Mouse (Mus musculus) kidney, embryonic 14.5 days (tissue): ENCODE measurements at regions not wholly inside any gene's neighbourhood (a gene's known extent, or its start where the extent isn't known, plus 50 kb on each side); places are given as distances from the start of the nearest gene placed in this dataset.

Source experiments
- ATAC-seq: fragments of 200-750 bp; cut with Nextera tagmentation; 2 replicates; pipeline ENCODE4 v1.8.0; 2017; ENCODE audit warnings: moderate number of reproducible peaks, mild to moderate bottlenecking, moderate TSS enrichment, moderate library complexity; ENCODE audit not compliant: low FRiP score, low TSS enrichment
- H3K27ac ChIP-seq: fragments of 300-500 bp; sonication (generic); 2 replicates; pipeline ENCODE4 v1.5.1; 2014; ENCODE audit warnings: low read depth, mild to moderate bottlenecking, low read length, moderate library complexity, mixed read lengths
- H3K27me3 ChIP-seq: fragments of 300-500 bp; sonication (generic); 2 replicates; pipeline ENCODE4 v1.6.1; 2014; ENCODE audit warnings: mild to moderate bottlenecking, low read length; ENCODE audit not compliant: control insufficient read depth, insufficient read depth
- H3K36me3 ChIP-seq: fragments of 300-500 bp; sonication (generic); 2 replicates; pipeline ENCODE4 v1.6.1; 2014; ENCODE audit warnings: low read length, mixed read lengths; ENCODE audit not compliant: control insufficient read depth, insufficient read depth
- H3K4me1 ChIP-seq: fragments of 300-500 bp; sonication (generic); 2 replicates; pipeline ENCODE4 v1.6.1; 2014; ENCODE audit warnings: low read length, mixed read lengths; ENCODE audit not compliant: control insufficient read depth, insufficient read depth
- H3K4me2 ChIP-seq: fragments of 300-500 bp; sonication (generic); replicated peaks from 2 replicates; pipeline ENCODE4 v1.6.1; 2014; ENCODE audit warnings: low read depth, mild to moderate bottlenecking, low read length
- H3K4me3 ChIP-seq: fragments of 300-500 bp; sonication (generic); 2 replicates; pipeline ENCODE4 v1.5.1; 2014; ENCODE audit warnings: mild to moderate bottlenecking, low read length
- H3K9ac ChIP-seq: fragments of 300-500 bp; sonication (generic); 2 replicates; pipeline ENCODE4 v1.6.1; 2014; ENCODE audit warnings: low read depth, mild to moderate bottlenecking, low read length, moderate library complexity
- H3K9me3 ChIP-seq: fragments of 300-500 bp; sonication (generic); 2 replicates; pipeline ENCODE4 v1.6.1; 2016; ENCODE audit warnings: low read length; ENCODE audit not compliant: control insufficient read depth
- WGBS: fragments of 180-500 bp; shearing (Covaris S2); extraction: QIAGEN DNeasy Blood & Tissue Kit; methylation state at CpG from one replicate; pipeline ENCODE4 v1.1.7; 2014; 5-methylcytosine and 5-hydroxymethylcytosine counted together

- Histone ChIP-seq H3K9ac (no peak overlapping the region), H3K9me3 (no peaks in the 10 kb centered on the region), H3K4me2 (no peak overlapping the region), H3K4me3 (no peak overlapping the region), H3K27me3 (no peaks in the 10 kb centered on the region), H3K27ac (peak overlapping the region; percentile 71), H3K4me1 (peaks cover 7% of the 10 kb centered on the region; the same call in 1 of the 2 replicates), H3K36me3 (no peaks in the 10 kb centered on the region)
- peak; percentile 85 for ATAC-seq
- WGBS = 42% methylated on average over 13 of the region's 13 CpGs
These were observed 52.0 kb upstream of the Snrk start for GRCm38 (mm10) chr9:122064937-122065673.

- no peak for ATAC-seq
- 44% methylated on average over 5 of the region's 5 CpGs for WGBS
- H3K9ac ChIP-seq = no peak overlapping the region
- H3K4me2 ChIP-seq = no peak overlapping the region
- no peak overlapping the region for H3K27ac ChIP-seq
- H3K9me3 ChIP-seq = no peaks in the 10 kb centered on the region
- H3K4me3 ChIP-seq = no peak overlapping the region
- H3K4me1 ChIP-seq = 0 out of 2 replicates have a peak, but pooled peaks cover 11% of the 10 kb centered on the region
- H3K36me3 ChIP-seq = no peaks in the 10 kb centered on the region
- no peaks in the 10 kb centered on the region for H3K27me3 ChIP-seq
These were observed 59.1 kb upstream of the Pomgnt2 start for GRCm38 (mm10) chr9:122055820-122056550.

GRCm38 (mm10) chr9:122051716-122052115, 54.8 kb upstream of the Pomgnt2 start:
- H3K9me3 ChIP-seq = no peaks in the 10 kb centered on the region
- H3K27me3 ChIP-seq = no peaks in the 10 kb centered on the region
- H3K4me3 ChIP-seq = no peak overlapping the region
- 0 out of 2 replicates have a peak, but pooled peaks cover 8% of the 10 kb centered on the region for H3K4me1 ChIP-seq
- no peak for ATAC-seq
- no peaks in the 10 kb centered on the region for H3K36me3 ChIP-seq
- H3K27ac ChIP-seq = 0 out of 2 replicates have a peak overlapping the region, but pooled peaks have one; percentile 7
- WGBS = 66% methylated on average over 7 of the region's 7 CpGs
- H3K9ac ChIP-seq = no peak overlapping the region
- no peak overlapping the region for H3K4me2 ChIP-seq

GRCm38 (mm10) chr9:122051096-122051495, 54.2 kb upstream of the Pomgnt2 start:
- Histone ChIP-seq H3K9me3 (no peaks in the 10 kb centered on the region), H3K4me1 (0 out of 2 replicates have a peak, but pooled peaks cover 5% of the 10 kb centered on the region), H3K36me3 (no peaks in the 10 kb centered on the region), H3K9ac (no peak overlapping the region), H3K4me2 (no peak overlapping the region), H3K27me3 (no peaks in the 10 kb centered on the region), H3K4me3 (no peak overlapping the region), H3K27ac (no peak overlapping the region)
- 44% methylated on average over 6 of the region's 6 CpGs for WGBS
- ATAC-seq = no peak

DNA sequence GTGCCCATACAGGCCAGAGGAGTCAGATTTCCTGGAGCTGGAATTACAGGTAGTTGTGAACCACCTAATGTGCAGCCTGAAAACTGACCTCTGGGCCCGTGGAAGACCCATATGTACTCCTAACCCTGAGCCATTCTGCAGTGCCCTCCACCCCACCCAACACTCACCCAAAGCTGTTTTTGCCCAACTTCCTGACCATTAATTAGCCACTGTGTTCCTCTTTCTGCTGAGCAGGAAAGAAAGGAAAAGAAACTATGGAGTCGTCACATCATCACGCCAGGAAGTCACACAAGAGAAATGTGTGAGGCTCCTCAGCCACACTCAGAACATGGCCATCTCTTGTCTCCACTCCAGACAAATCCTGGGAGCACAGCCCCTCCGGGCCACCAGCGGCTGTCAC, 52.1 kb upstream of the Pomgnt2 start:
- no peak overlapping the region for H3K9ac ChIP-seq
- no peak overlapping the region for H3K4me3 ChIP-seq
- no peak overlapping the region for H3K4me2 ChIP-seq
- H3K27me3 ChIP-seq = no peaks in the 10 kb centered on the region
- H3K9me3 ChIP-seq = no peaks in the 10 kb centered on the region
- 0 out of 2 replicates have a peak, but pooled peaks cover 3% of the 10 kb centered on the region for H3K4me1 ChIP-seq
- no peaks in the 10 kb centered on the region for H3K36me3 ChIP-seq
- H3K27ac ChIP-seq = no peak overlapping the region
- no peak for ATAC-seq
- WGBS = 57% methylated on average over 5 of the region's 5 CpGs

DNA sequence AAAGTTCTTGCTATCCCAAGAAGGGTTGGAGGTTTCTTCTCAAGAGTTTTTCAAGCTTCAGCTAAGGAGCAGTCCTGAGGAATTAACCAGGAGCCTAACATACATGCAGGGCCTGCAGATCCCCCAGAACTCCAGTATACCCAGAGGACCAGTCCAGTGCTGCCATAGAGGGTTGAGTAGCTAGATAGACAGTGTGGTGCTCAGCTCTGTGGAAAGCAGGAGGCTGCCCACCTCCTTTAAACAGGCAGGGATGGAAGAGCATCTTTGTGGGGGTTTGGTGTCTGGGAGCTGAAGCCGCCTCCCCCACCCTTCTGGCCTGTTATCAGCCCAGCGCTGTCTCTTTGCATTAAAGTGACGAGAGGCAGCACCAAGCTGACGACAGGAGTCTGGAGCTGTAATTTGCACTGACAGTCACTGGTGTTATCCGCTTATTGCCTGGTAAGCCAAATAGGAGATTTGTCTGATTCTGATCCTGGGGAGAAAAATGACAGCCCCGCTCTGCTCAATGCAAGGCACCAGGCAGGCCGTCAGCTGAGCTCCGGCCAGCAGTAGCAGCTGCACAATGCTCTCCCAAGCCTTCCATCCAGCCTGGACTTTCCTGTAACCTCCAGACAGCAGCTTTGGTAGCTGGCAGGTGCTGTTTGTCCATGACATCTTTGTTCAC, 51.2 kb upstream of the Pomgnt2 start:
- Histone ChIP-seq H3K4me1 (0 out of 2 replicates have a peak, but pooled peaks cover 3% of the 10 kb centered on the region), H3K4me2 (no peak overlapping the region), H3K27me3 (no peaks in the 10 kb centered on the region), H3K27ac (no peak overlapping the region), H3K4me3 (no peak overlapping the region), H3K9me3 (no peaks in the 10 kb centered on the region), H3K9ac (no peak overlapping the region), H3K36me3 (no peaks in the 10 kb centered on the region)
- WGBS = 51% methylated on average over 8 of the region's 8 CpGs
- peak; percentile 49; the same call in 1 of the 2 replicates for ATAC-seq
